Mouse (Mus musculus): ENCODE measurements around the gene Mapk8. TPM values are rescaled to one million over a fixed set of nuclear protein-coding genes. Genes with fewer than 3 reads are reported as not detected.

Mapk8 gene
- polyA plus RNA-seq (2021; fragmentation: Nextera tagmentation): 18.0 and 33.6 TPM in 2 replicates
- long read RNA-seq, experiment 1, partial matches to known transcripts: 1 of 10 reads
- long read RNA-seq, experiment 1, other reads (novel, unspliced or antisense): 7 of 10 reads
- long read RNA-seq, experiment 2, full-length matches to known transcripts: 21 of 34 reads
- long read RNA-seq, experiment 2, partial matches to known transcripts: 1 of 34 reads
- long read RNA-seq, experiment 2, other reads (novel, unspliced or antisense): 12 of 34 reads

DNA sequence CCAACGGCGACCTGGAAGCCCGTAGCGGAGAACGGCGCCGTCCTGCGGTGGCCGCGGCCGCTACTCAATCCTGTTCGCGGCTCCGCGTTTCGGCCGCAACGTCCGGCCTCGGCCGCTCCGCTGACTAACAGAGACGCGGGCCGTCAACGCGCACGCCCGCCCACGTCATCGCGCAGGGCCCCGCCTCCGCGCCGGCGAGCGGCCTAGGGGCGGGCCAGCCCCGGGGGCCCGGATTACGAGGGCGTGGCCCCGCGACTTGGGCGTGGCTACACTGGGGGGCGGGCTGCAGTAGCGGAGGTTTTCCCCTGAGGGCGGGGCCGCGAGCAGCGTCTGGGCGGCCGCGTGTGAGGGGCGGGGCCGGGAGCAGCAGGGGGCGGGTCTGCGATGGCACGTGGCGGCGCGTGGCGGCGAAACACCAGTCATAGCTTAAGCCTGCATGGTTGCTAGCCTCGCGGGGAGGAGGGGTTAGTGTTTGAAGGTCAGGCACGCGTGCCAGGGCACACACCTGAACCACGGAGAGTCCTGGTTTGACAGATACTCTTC lies at the start of gene Mapk8:
Mapk8 (minus strand) TSS at position 132 of the 543 bp plus-strand sequence.

DNA sequence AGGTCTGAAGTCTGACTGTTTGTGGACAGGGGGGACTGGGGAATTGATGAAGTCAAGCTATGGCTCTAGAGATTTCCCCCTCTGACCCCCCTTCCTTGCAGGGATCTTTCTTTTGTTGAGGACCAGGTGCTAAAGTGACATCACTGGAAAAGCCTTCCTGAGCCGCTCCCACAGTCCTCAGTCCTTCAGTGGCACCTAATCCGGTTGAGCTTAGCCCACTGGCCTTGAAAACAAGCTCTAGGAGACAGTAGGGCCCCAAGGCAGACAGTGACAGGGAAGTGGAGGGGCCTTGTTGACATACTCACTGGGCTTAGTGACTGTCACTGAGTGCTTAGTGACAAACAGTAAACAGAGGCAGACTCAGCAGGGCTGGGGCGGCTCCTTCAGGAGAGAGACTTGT lies 24.4 kb upstream of the Mapk8 start, which contains the start of gene Frmpd2:
Frmpd2 (plus strand) TSS at position 366 of the 400 bp plus-strand sequence.

Other genes with a start within 250 kb of the Mapk8 start
- 2.4 and 2.7 TPM in 2 replicates for gene Arhgap22, start 233.1 kb downstream of the Mapk8 start, polyA plus RNA-seq (2021; fragmentation: Nextera tagmentation)
- gene Frmpd2, start 24.5 kb upstream of the Mapk8 start, polyA plus RNA-seq (2021; fragmentation: Nextera tagmentation): 0.44 and 0.50 TPM in 2 replicates
- gene Ptpn20, start 142.0 kb upstream of the Mapk8 start, polyA plus RNA-seq (2021; fragmentation: Nextera tagmentation): 0.05 TPM in 1 of 2 replicates, not detected in the other